Mouse (Mus musculus) MEL (cell line): ENCODE measurements around the gene Dnttip2.

Experiments
- CTCF ChIP-seq, 3 experiments: IDR thresholded peaks in 2 of 3; conservative IDR thresholded peaks in 1 of 3; 2 replicates each; pipeline ENCODE4 v1.5.1; 2011 to 2012; ENCODE audit warnings: low read length in 3 of 3, low read depth in 2 of 3, mild to moderate bottlenecking in 2 of 3, improper control_type of control experiment in 1 of 3, inconsistent platforms in 1 of 3, mixed read lengths in 1 of 3, moderate library complexity in 1 of 3; ENCODE audit not compliant: control insufficient read depth in 1 of 3, insufficient read depth in 1 of 3, poor library complexity in 1 of 3, severe bottlenecking in 1 of 3
- NELFE ChIP-seq: IDR thresholded peaks from 2 replicates; pipeline ENCODE4 v1.6.1; 2011; ENCODE audit warnings: low read depth, low read length, improper control_type of control experiment
- POLR2A ChIP-seq, 2 experiments: IDR thresholded peaks; 2 replicates each; pipeline ENCODE4 v1.6.1; 2011 to 2012; ENCODE audit warnings: low read length in 2 of 2, mild to moderate bottlenecking in 2 of 2, control low read depth in 1 of 2, improper control_type of control experiment in 1 of 2, low read depth in 1 of 2, moderate library complexity in 1 of 2; ENCODE audit not compliant: control insufficient read depth in 1 of 2, insufficient read depth in 1 of 2, poor library complexity in 1 of 2

GRCm38 (mm10) chr3:122290696-122291095, 16.5 kb downstream of the Dnttip2 start:
- TF ChIP-seq NELFE (no peak), POLR2A (IDR thresholded peaks at IDR 0.05; ENCODE audit: control insufficient read depth in 1 of 2, insufficient read depth in 1 of 2, low read depth in 1 of 2, low read length in 2 of 2, poor library complexity in 1 of 2) (no peak), CTCF (IDR thresholded peaks at IDR 0.05 in 2 of 3, conservative IDR thresholded peaks at IDR 0.05 in 1 of 3; ENCODE audit: control insufficient read depth in 1 of 3, insufficient read depth in 1 of 3, low read depth in 2 of 3, low read length in 3 of 3, poor library complexity in 1 of 3, severe bottlenecking in 1 of 3) (no peak)
